Mouse (Mus musculus): ENCODE data around the gene Ermard. TPM values are rescaled to one million over a fixed set of nuclear protein-coding genes. Genes with fewer than 3 reads are reported as not detected.

Ermard gene
- polyA plus RNA-seq, 1 experiment = 13.4 TPM

DNA sequence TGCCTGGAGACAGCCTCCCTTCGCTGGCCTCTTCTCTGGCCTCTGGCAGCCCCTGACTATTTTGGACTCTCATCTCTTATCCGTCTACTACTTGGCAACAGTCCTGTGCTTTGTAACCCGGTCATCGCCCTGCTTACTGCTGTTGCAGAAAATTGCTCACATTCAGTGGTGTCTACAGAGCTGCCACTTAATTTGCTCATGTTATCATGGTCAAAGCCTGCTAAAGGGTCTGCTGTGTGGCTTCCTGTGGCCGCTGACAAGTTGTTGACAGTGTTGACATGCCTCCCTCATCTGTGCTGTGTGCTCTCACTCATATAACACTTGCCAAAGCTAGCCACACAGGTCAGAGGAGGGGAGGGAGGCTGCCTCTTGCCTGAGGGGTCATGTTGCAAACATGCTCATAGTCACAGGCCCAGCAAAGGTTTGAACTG, 17.2 kb downstream of the Ermard start:
- H3K4me3 ChIP-seq (ENCODE audit: insufficient read depth, poor library complexity, severe bottlenecking) = no peak overlapping the region
- no peak for TF ChIP-seq CEBPB (IDR thresholded peaks at IDR 0.05; ENCODE audit: low read depth)
- no peak for TF ChIP-seq MAX (IDR thresholded peaks at IDR 0.05)
- no peak for TF ChIP-seq MYOD1 (IDR thresholded peaks at IDR 0.05; ENCODE audit: control insufficient read depth, insufficient read length, low read depth)
- TF ChIP-seq USF1 (IDR thresholded peaks at IDR 0.05; ENCODE audit: low read depth) = no peak
- TF ChIP-seq MYOG (IDR thresholded peaks at IDR 0.05; ENCODE audit: control insufficient read depth, extremely low read depth, insufficient read length) = no peak
- no peak for TF ChIP-seq FOSL1 (IDR thresholded peaks at IDR 0.05; ENCODE audit: insufficient read depth, low read length, poor library complexity, severe bottlenecking)
- no peak for TF ChIP-seq CTCF (IDR thresholded peaks at IDR 0.05; ENCODE audit: control insufficient read depth, insufficient read depth, insufficient read length)
- no peak overlapping the region for H3ac ChIP-seq (ENCODE audit: control insufficient read depth, insufficient read length, low read depth)
- peaks cover 20% of the 10 kb centered on the region for H3K36me3 ChIP-seq (ENCODE audit: control insufficient read depth, insufficient read depth)
- H3K79me3 ChIP-seq (ENCODE audit: low read depth) = peaks cover 2% of the 10 kb centered on the region
- H3K27me3 ChIP-seq (ENCODE audit: control insufficient read depth, insufficient read depth, insufficient read length) = no peaks in the 10 kb centered on the region
- H3K79me2 ChIP-seq (ENCODE audit: control insufficient read depth, insufficient read depth) = no peaks in the 10 kb centered on the region

GRCm38 (mm10) chr17:15059646-15060045, 18.6 kb downstream of the Ermard start:
- H3K36me3 ChIP-seq (ENCODE audit: control insufficient read depth, insufficient read depth) = peaks cover 27% of the 10 kb centered on the region
- no peak for TF ChIP-seq CTCF (IDR thresholded peaks at IDR 0.05; ENCODE audit: control insufficient read depth, insufficient read depth, insufficient read length)
- no peak for TF ChIP-seq FOSL1 (IDR thresholded peaks at IDR 0.05; ENCODE audit: insufficient read depth, low read length, poor library complexity, severe bottlenecking)
- no peak for TF ChIP-seq USF1 (IDR thresholded peaks at IDR 0.05; ENCODE audit: low read depth)
- TF ChIP-seq MAX (IDR thresholded peaks at IDR 0.05) = no peak
- TF ChIP-seq MYOG (IDR thresholded peaks at IDR 0.05; ENCODE audit: control insufficient read depth, extremely low read depth, insufficient read length) = no peak
- no peak for TF ChIP-seq MYOD1 (IDR thresholded peaks at IDR 0.05; ENCODE audit: control insufficient read depth, insufficient read length, low read depth)
- TF ChIP-seq CEBPB (IDR thresholded peaks at IDR 0.05; ENCODE audit: low read depth) = no peak

GRCm38 (mm10) chr17:15060356-15060755, 19.3 kb downstream of the Ermard start:
- peaks cover 27% of the 10 kb centered on the region for H3K36me3 ChIP-seq (ENCODE audit: control insufficient read depth, insufficient read depth)
- no peaks in the 10 kb centered on the region for H3K79me3 ChIP-seq (ENCODE audit: low read depth)
- no peaks in the 10 kb centered on the region for H3K27me3 ChIP-seq (ENCODE audit: control insufficient read depth, insufficient read depth, insufficient read length)
- no peaks in the 10 kb centered on the region for H3K79me2 ChIP-seq (ENCODE audit: control insufficient read depth, insufficient read depth)
- H3ac ChIP-seq (ENCODE audit: control insufficient read depth, insufficient read length, low read depth) = no peak overlapping the region
- no peak for TF ChIP-seq FOSL1 (IDR thresholded peaks at IDR 0.05; ENCODE audit: insufficient read depth, low read length, poor library complexity, severe bottlenecking)
- no peak for TF ChIP-seq MAX (IDR thresholded peaks at IDR 0.05)
- no peak for TF ChIP-seq MYOG (IDR thresholded peaks at IDR 0.05; ENCODE audit: control insufficient read depth, extremely low read depth, insufficient read length)
- no peak for TF ChIP-seq CTCF (IDR thresholded peaks at IDR 0.05; ENCODE audit: control insufficient read depth, insufficient read depth, insufficient read length)
- TF ChIP-seq USF1 (IDR thresholded peaks at IDR 0.05; ENCODE audit: low read depth) = no peak
- TF ChIP-seq MYOD1 (IDR thresholded peaks at IDR 0.05; ENCODE audit: control insufficient read depth, insufficient read length, low read depth) = no peak
- no peak for TF ChIP-seq CEBPB (IDR thresholded peaks at IDR 0.05; ENCODE audit: low read depth)
- H3K4me3 ChIP-seq (ENCODE audit: insufficient read depth, poor library complexity, severe bottlenecking) = no peak overlapping the region

More at GRCm38 (mm10) chr17:15059646-15060045, 18.6 kb downstream of the Ermard start:
- H3K27me3 ChIP-seq (ENCODE audit: control insufficient read depth, insufficient read depth, insufficient read length) = no peaks in the 10 kb centered on the region
- H3K4me3 ChIP-seq (ENCODE audit: insufficient read depth, poor library complexity, severe bottlenecking) = no peak overlapping the region
- H3K79me2 ChIP-seq (ENCODE audit: control insufficient read depth, insufficient read depth) = no peaks in the 10 kb centered on the region
- peaks cover 1% of the 10 kb centered on the region for H3K79me3 ChIP-seq (ENCODE audit: low read depth)
- no peak overlapping the region for H3ac ChIP-seq (ENCODE audit: control insufficient read depth, insufficient read length, low read depth)

DNA sequence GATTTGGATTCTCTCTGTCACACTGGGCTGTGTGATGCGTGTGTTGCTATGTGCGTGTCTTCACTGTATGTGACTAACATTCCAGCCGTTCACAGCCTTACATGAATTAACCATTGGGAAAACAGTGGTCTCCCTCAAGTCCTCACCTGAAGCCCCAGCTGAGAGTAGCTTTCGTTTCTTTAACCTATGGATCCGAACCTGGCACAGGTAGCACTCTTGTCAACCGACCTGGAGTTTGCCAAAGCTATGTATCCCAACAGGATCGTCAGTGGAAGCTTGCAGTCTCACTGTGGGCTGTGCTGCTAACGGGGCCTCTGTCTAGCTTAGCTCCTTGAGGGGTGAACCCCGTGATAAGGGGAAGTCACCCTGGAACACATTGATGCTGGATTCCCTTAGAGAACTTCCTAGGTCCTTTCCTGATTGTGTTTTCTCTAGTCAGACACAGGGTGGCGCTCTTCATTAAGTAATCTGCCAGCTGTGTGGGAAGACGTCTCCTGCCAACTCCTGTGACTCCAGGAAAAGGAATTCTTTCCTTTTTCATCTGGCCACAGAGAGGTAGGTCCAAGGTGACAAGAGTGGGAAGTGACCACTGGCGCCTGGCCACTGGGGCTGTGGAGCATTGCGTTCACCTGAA, 24.5 kb downstream of the Ermard start:
- no peaks in the 10 kb centered on the region for H3K27me3 ChIP-seq (ENCODE audit: control insufficient read depth, insufficient read depth, insufficient read length)

GRCm38 (mm10) chr17:15066066-15066465, 25.1 kb downstream of the Ermard start:
- H3K27me3 ChIP-seq (ENCODE audit: control insufficient read depth, insufficient read depth, insufficient read length) = no peaks in the 10 kb centered on the region
- no peak overlapping the region for H3ac ChIP-seq (ENCODE audit: control insufficient read depth, insufficient read length, low read depth)
- H3K36me3 ChIP-seq (ENCODE audit: control insufficient read depth, insufficient read depth) = peaks cover 12% of the 10 kb centered on the region

More for the DNA sequence above, 24.5 kb downstream of the Ermard start:
- no peak overlapping the region for H3ac ChIP-seq (ENCODE audit: control insufficient read depth, insufficient read length, low read depth)
- TF ChIP-seq MYOD1 (IDR thresholded peaks at IDR 0.05; ENCODE audit: control insufficient read depth, insufficient read length, low read depth) (no peak), CTCF (IDR thresholded peaks at IDR 0.05; ENCODE audit: control insufficient read depth, insufficient read depth, insufficient read length) (peak; percentile 37), FOSL1 (IDR thresholded peaks at IDR 0.05; ENCODE audit: insufficient read depth, low read length, poor library complexity, severe bottlenecking) (no peak)
- no peak overlapping the region for H3K4me3 ChIP-seq (ENCODE audit: insufficient read depth, poor library complexity, severe bottlenecking)
- H3K36me3 ChIP-seq (ENCODE audit: control insufficient read depth, insufficient read depth) = peaks cover 12% of the 10 kb centered on the region
- H3K79me3 ChIP-seq (ENCODE audit: low read depth) = no peaks in the 10 kb centered on the region
- H3K79me2 ChIP-seq (ENCODE audit: control insufficient read depth, insufficient read depth) = no peaks in the 10 kb centered on the region

More at GRCm38 (mm10) chr17:15066066-15066465, 25.1 kb downstream of the Ermard start:
- Histone ChIP-seq H3K4me3 (ENCODE audit: insufficient read depth, poor library complexity, severe bottlenecking) (no peak overlapping the region), H3K79me2 (ENCODE audit: control insufficient read depth, insufficient read depth) (no peaks in the 10 kb centered on the region), H3K79me3 (ENCODE audit: low read depth) (no peaks in the 10 kb centered on the region)
- TF ChIP-seq MYOD1 (IDR thresholded peaks at IDR 0.05; ENCODE audit: control insufficient read depth, insufficient read length, low read depth) (no peak), USF1 (IDR thresholded peaks at IDR 0.05; ENCODE audit: low read depth) (no peak), MAX (IDR thresholded peaks at IDR 0.05) (no peak), CEBPB (IDR thresholded peaks at IDR 0.05; ENCODE audit: low read depth) (no peak), CTCF (IDR thresholded peaks at IDR 0.05; ENCODE audit: control insufficient read depth, insufficient read depth, insufficient read length) (no peak), FOSL1 (IDR thresholded peaks at IDR 0.05; ENCODE audit: insufficient read depth, low read length, poor library complexity, severe bottlenecking) (no peak), MYOG (IDR thresholded peaks at IDR 0.05; ENCODE audit: control insufficient read depth, extremely low read depth, insufficient read length) (no peak)
